Mouse (Mus musculus) testis, adult 2 months (tissue): ENCODE results near the gene Ccdc159. TPM values are rescaled to one million over a fixed set of nuclear protein-coding genes. Genes with fewer than 3 reads are reported as not detected.
A peak's percentile ranks its signal among the peaks of the same experiment; 100 is the strongest.

Experiments used
- H3K27ac ChIP-seq: fragments of 200-500 bp; 2 replicates; pipeline ENCODE4 v1.5.1; 2012; ENCODE audit warnings: low read depth, low read length; ENCODE audit not compliant: control insufficient read depth, insufficient read depth
- H3K27me3 ChIP-seq: fragments of 200-500 bp; 2 replicates; pipeline ENCODE4 v1.6.1; 2012; ENCODE audit warnings: mild to moderate bottlenecking, low read length, moderate library complexity; ENCODE audit not compliant: control insufficient read depth, insufficient read depth
- H3K36me3 ChIP-seq: fragments of 200-500 bp; 2 replicates; pipeline ENCODE4 v1.6.1; 2012; ENCODE audit warnings: mild to moderate bottlenecking, low read length; ENCODE audit not compliant: control insufficient read depth, insufficient read depth
- H3K4me1 ChIP-seq: fragments of 200-500 bp; 2 replicates; pipeline ENCODE4 v1.6.1; 2012; ENCODE audit warnings: low read length; ENCODE audit not compliant: control insufficient read depth, insufficient read depth
- H3K4me3 ChIP-seq: fragments of 200-500 bp; 2 replicates; pipeline ENCODE4 v1.5.1; 2012; ENCODE audit warnings: low read depth, mild to moderate bottlenecking, low read length, moderate library complexity, mixed read lengths; ENCODE audit not compliant: control insufficient read depth
- CTCF ChIP-seq: fragments of 200-500 bp; IDR thresholded peaks from 2 replicates; pipeline ENCODE4 v1.5.1; 2012; ENCODE audit warnings: low read depth, mild to moderate bottlenecking, inconsistent platforms, low read length, moderate library complexity; ENCODE audit not compliant: control insufficient read depth, insufficient read depth, insufficient replicate concordance
- POLR2A ChIP-seq: fragments of 200-500 bp; IDR thresholded peaks from 2 replicates; pipeline ENCODE4 v1.6.1; 2012; ENCODE audit warnings: low read depth, mild to moderate bottlenecking, inconsistent platforms, low read length, moderate library complexity; ENCODE audit not compliant: control insufficient read depth
- polyA plus RNA-seq: library from polyadenylated mRNA; depleted of rRNA; stranded (reverse); fragments of >200 nt; gene quantifications from 2 replicates; pipeline ENCODE4 v1.2.3, GENCODE M21; 2012; rRNA removed

Ccdc159 gene
- 72.0 and 74.9 TPM in 2 replicates for polyA plus RNA-seq

GRCm38 (mm10) chr9:21927208-21927753, at the start of gene Ccdc159, which contains the start of gene Tmem205:
Gene Ccdc159, plus strand, starts transcription at chr9:21927471.
Gene Tmem205, minus strand, starts transcription at chr9:21927556.
- H3K27ac ChIP-seq, result peak within 1 kb of the TSS; percentile 83
- H3K4me3 ChIP-seq, result peak within 1 kb of the TSS; percentile 94
- H3K36me3 ChIP-seq, result no peaks in the 10 kb centered on the region
- H3K4me1 ChIP-seq, result peaks cover 9% of the 10 kb centered on the region
- H3K27me3 ChIP-seq, result no peaks in the 10 kb centered on the region
- TF ChIP-seq CTCF (no peak), POLR2A (peak; percentile 75; the same call in 1 of the 2 replicates)

- Histone ChIP-seq H3K4me3 (no peak overlapping the region), H3K27ac (no peak overlapping the region), H3K36me3 (no peaks in the 10 kb centered on the region), H3K4me1 (no peaks in the 10 kb centered on the region), H3K27me3 (no peaks in the 10 kb centered on the region)
- TF ChIP-seq CTCF (no peak), POLR2A (no peak)
These were observed 38.0 kb upstream of the Ccdc159 start for GRCm38 (mm10) chr9:21889229-21889628.

GRCm38 (mm10) chr9:21901223-21901820, 25.9 kb upstream of the Ccdc159 start:
- Histone ChIP-seq H3K4me3 (peak overlapping the region; percentile 71), H3K27me3 (no peaks in the 10 kb centered on the region), H3K36me3 (no peaks in the 10 kb centered on the region), H3K4me1 (peaks cover 6% of the 10 kb centered on the region; the same call in 1 of the 2 replicates), H3K27ac (peak overlapping the region; percentile 54; the same call in 1 of the 2 replicates)
- TF ChIP-seq POLR2A, result no peak
- TF ChIP-seq CTCF, result no peak

- no peak overlapping the region for H3K4me3 ChIP-seq
- no peaks in the 10 kb centered on the region for H3K36me3 ChIP-seq
- no peaks in the 10 kb centered on the region for H3K27me3 ChIP-seq
- H3K4me1 ChIP-seq, result peaks cover 6% of the 10 kb centered on the region; the same call in 1 of the 2 replicates
- no peak overlapping the region for H3K27ac ChIP-seq
- no peak for TF ChIP-seq POLR2A
- TF ChIP-seq CTCF, result no peak
These were observed 23.2 kb upstream of the Ccdc159 start for GRCm38 (mm10) chr9:21904031-21904430.

- TF ChIP-seq CTCF, result no peak
- TF ChIP-seq POLR2A, result no peak
- H3K27me3 ChIP-seq, result no peaks in the 10 kb centered on the region
- no peaks in the 10 kb centered on the region for H3K4me1 ChIP-seq
- H3K27ac ChIP-seq, result no peak overlapping the region
- H3K4me3 ChIP-seq, result no peak overlapping the region
- H3K36me3 ChIP-seq, result no peaks in the 10 kb centered on the region
These were observed 19.1 kb upstream of the Ccdc159 start for GRCm38 (mm10) chr9:21908216-21908615.

GRCm38 (mm10) chr9:21909474-21910223, 17.6 kb upstream of the Ccdc159 start:
- Histone ChIP-seq H3K4me1 (no peaks in the 10 kb centered on the region), H3K36me3 (no peaks in the 10 kb centered on the region), H3K27ac (no peak overlapping the region), H3K27me3 (no peaks in the 10 kb centered on the region), H3K4me3 (no peak overlapping the region)
- no peak for TF ChIP-seq POLR2A
- TF ChIP-seq CTCF, result no peak

GRCm38 (mm10) chr9:21916851-21917492, 10.3 kb upstream of the Ccdc159 start:
- TF ChIP-seq POLR2A (no peak), CTCF (no peak)
- Histone ChIP-seq H3K27ac (no peak overlapping the region), H3K4me3 (no peak overlapping the region; the same call in 1 of the 2 replicates), H3K4me1 (peaks cover 10% of the 10 kb centered on the region), H3K27me3 (no peaks in the 10 kb centered on the region), H3K36me3 (no peaks in the 10 kb centered on the region)
